Mouse (Mus musculus): Measurements from ENCODE around the gene Cdh23. TPM values are rescaled to one million over a fixed set of nuclear protein-coding genes. Genes with fewer than 3 reads are reported as not detected.
"Not testable (repeated sequence)": the region's sequence is repeated elsewhere in the genome, so short reads cannot be mapped to it uniquely, and the experiment has no call there.

The Cdh23 gene
- 0.11 and 0.53 TPM in 2 replicates for polyA plus RNA-seq (2016; fragmentation: Nextera tagmentation; extraction: Ambion mirVana)

GRCm38 (mm10) chr10:60696390-60696789, at the start of gene Cdh23:
Cdh23 (minus strand) TSS chr10:60696490.
- H3K36me3 ChIP-seq: no peaks in the 10 kb centered on the region
- no peak within 1 kb of the TSS for H3K27ac ChIP-seq
- H3K4me1 ChIP-seq: no peaks in the 10 kb centered on the region
- H3K27me3 ChIP-seq (ENCODE audit: insufficient read depth, poor library complexity, severe bottlenecking): peaks cover 37% of the 10 kb centered on the region
- no peak within 1 kb of the TSS for H3K4me3 ChIP-seq
- no peak for DNase-seq (ENCODE audit: low spot score)
- 87% methylated on average over 6 of the region's 6 CpGs for WGBS
- no peaks in the 10 kb centered on the region for H3K9me3 ChIP-seq

GRCm38 (mm10) chr10:60744543-60745290, 48.4 kb upstream of the Cdh23 start:
- Histone ChIP-seq H3K4me3 (no peak overlapping the region), H3K27ac (no peak overlapping the region), H3K27me3 (ENCODE audit: insufficient read depth, poor library complexity, severe bottlenecking) (no peaks in the 10 kb centered on the region; the same call in 1 of the 2 replicates), H3K4me1 (peaks cover 13% of the 10 kb centered on the region), H3K9me3 (no peaks in the 10 kb centered on the region), H3K36me3 (0 out of 2 replicates have a peak, but pooled peaks cover 7% of the 10 kb centered on the region)
- DNase-seq (ENCODE audit: low spot score): no peak
- WGBS: 90% methylated on average over 14 of the region's 14 CpGs

- Histone ChIP-seq H3K9me3 (no peaks in the 10 kb centered on the region), H3K4me1 (peaks cover 13% of the 10 kb centered on the region), H3K36me3 (0 out of 2 replicates have a peak, but pooled peaks cover 4% of the 10 kb centered on the region), H3K4me3 (no peak overlapping the region), H3K27me3 (ENCODE audit: insufficient read depth, poor library complexity, severe bottlenecking) (no peaks in the 10 kb centered on the region; the same call in 1 of the 2 replicates), H3K27ac (no peak overlapping the region)
- WGBS: 65% methylated on average over 9 of the region's 9 CpGs
- no peak for DNase-seq (ENCODE audit: low spot score)
Observed at GRCm38 (mm10) chr10:60743681-60744080, 47.4 kb upstream of the Cdh23 start.

DNA sequence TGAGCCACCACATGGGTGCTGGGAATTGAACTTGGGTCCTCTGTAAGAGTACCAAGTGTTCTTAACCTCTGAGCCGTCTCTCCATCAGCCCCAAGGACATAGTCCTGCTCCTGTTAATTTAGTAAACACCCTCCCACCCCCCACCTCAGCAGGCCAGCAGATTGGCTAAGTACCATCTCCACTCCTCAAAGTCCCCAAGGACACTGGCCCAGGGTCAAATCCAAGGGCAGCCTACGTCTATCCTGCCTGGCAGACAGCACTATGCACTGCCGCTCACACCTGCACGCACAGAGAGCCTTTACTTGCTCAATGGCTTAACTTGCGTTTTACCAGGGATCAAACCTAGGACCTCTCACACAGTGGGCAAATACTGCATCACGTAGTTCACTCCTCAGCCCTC, 46.7 kb upstream of the Cdh23 start:
- peaks cover 13% of the 10 kb centered on the region for H3K4me1 ChIP-seq
- no peak for DNase-seq (ENCODE audit: low spot score)
- H3K27me3 ChIP-seq (ENCODE audit: insufficient read depth, poor library complexity, severe bottlenecking): no peaks in the 10 kb centered on the region; the same call in 1 of the 2 replicates
- H3K36me3 ChIP-seq: 0 out of 2 replicates have a peak, but pooled peaks cover 4% of the 10 kb centered on the region
- H3K9me3 ChIP-seq: no peaks in the 10 kb centered on the region
- WGBS: 78% methylated on average over 6 of the region's 6 CpGs
- no peak overlapping the region for H3K27ac ChIP-seq
- H3K4me3 ChIP-seq: no peak overlapping the region

DNA sequence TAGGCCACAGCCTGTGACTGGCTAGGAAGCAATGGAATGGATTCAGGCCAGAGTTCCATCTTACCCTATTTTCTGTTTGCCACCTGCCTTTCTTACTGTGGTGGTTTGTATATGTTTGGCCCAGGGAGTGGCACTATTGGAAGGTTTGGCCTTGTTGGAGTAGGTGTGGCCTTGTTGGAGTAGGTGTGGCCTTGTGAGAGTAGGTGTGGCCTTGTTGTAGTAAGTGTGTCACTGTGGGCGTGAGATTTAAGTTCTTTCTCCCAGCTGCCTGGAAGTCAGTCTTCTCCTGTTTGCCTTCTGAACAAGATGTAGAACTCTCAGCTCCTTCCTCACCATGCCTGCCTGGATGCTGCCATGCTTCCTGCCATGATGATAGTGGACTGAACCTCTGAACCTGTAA, 46.0 kb upstream of the Cdh23 start:
- WGBS: 76% methylated on average over 1 of the region's 1 CpGs
- not testable (repeated sequence) for DNase-seq (ENCODE audit: low spot score); H3K27me3 ChIP-seq (ENCODE audit: insufficient read depth, poor library complexity, severe bottlenecking); H3K36me3 ChIP-seq; H3K9me3 ChIP-seq; H3K27ac ChIP-seq; H3K4me3 ChIP-seq
- H3K4me1 ChIP-seq: peaks cover 12% of the 10 kb centered on the region

GRCm38 (mm10) chr10:60741435-60741834, 45.1 kb upstream of the Cdh23 start:
- no peak overlapping the region for H3K4me3 ChIP-seq
- H3K27me3 ChIP-seq (ENCODE audit: insufficient read depth, poor library complexity, severe bottlenecking): no peaks in the 10 kb centered on the region; the same call in 1 of the 2 replicates
- 76% methylated on average over 7 of the region's 7 CpGs for WGBS
- no peak for DNase-seq (ENCODE audit: low spot score)
- no peaks in the 10 kb centered on the region for H3K9me3 ChIP-seq
- no peak overlapping the region for H3K27ac ChIP-seq
- no peaks in the 10 kb centered on the region for H3K36me3 ChIP-seq
- peaks cover 10% of the 10 kb centered on the region; the same call in 1 of the 2 replicates for H3K4me1 ChIP-seq

DNA sequence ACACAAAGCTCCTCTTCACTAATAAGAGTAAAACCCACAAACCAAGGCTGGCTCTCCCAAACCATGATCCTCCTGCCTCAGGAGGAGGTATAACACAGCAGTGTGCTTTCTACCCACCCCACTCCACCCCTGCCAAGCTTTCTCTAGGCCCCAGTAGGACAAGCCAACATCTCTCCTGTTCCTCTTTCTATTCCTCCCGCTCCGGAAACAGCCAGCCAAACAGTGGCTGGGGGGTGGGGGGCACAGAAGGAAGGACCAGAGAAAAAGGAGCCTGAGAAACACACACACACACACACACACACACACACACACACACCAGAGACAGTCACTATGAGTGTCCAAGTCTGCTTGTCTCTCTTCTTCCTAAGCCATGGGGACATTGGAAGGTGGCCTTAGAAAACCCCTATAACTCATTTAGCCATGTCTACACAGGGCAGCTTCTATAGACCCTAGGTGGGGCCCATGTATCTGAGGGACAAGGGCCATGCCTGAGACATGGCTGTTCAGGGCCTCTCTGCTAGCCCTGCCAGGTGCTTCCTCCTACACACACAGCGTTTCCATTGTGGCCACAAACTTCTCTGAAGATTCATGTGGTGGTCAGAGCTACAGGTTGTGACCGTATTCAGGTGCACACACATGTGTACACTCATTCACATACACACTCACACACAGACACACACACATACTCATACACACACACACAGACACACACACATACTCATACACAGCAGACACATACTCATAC, 43.5 kb upstream of the Cdh23 start:
- H3K4me1 ChIP-seq: peaks cover 9% of the 10 kb centered on the region; the same call in 1 of the 2 replicates
- no peaks in the 10 kb centered on the region; the same call in 1 of the 2 replicates for H3K27me3 ChIP-seq (ENCODE audit: insufficient read depth, poor library complexity, severe bottlenecking)
- DNase-seq (ENCODE audit: low spot score): no peak
- 92% methylated on average over 4 of the region's 4 CpGs for WGBS
- no peak overlapping the region for H3K27ac ChIP-seq
- H3K4me3 ChIP-seq: no peak overlapping the region
- no peaks in the 10 kb centered on the region for H3K36me3 ChIP-seq
- H3K9me3 ChIP-seq: no peaks in the 10 kb centered on the region

- Histone ChIP-seq H3K27ac (no peak overlapping the region), H3K36me3 (no peaks in the 10 kb centered on the region), H3K4me3 (no peak overlapping the region), H3K27me3 (ENCODE audit: insufficient read depth, poor library complexity, severe bottlenecking) (no peaks in the 10 kb centered on the region), H3K4me1 (peaks cover 27% of the 10 kb centered on the region; the same call in 1 of the 2 replicates), H3K9me3 (no peaks in the 10 kb centered on the region)
- DNase-seq (ENCODE audit: low spot score): no peak
- WGBS: 74% methylated on average over 8 of the region's 9 CpGs
Observed at GRCm38 (mm10) chr10:60737886-60738640, 41.8 kb upstream of the Cdh23 start.

DNA sequence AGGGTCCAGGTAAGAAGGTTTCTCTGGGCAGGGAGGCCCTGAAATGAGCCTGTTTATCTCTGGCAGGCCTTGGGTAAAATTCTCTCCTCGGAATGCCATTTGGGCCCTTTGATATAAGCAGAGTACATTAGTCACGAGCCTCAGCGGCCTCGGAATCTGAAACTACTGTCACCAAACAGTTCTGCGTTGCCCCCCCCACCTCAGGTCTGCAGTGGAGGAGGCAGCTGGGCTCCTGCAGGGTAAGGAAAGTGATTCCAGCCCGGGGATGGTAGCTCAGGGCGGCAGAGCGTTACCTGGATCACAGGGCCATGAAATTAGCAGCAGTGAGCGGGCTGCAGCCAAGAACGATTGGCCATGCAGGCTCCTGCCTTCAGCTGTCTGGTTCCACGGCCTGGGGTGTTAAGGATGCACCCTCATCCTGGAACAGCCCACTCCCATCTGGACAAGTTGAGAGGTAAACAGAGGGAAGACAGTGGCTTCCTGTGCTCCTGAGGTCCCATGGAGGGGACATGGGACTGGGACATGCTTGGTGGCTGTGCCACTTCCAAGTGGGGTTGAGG, 41.0 kb upstream of the Cdh23 start:
- WGBS: 65% methylated on average over 11 of the region's 11 CpGs

GRCm38 (mm10) chr10:60735737-60736136, 39.4 kb upstream of the Cdh23 start:
- WGBS: 92% methylated on average over 1 of the region's 1 CpGs
- Histone ChIP-seq H3K36me3 (no peaks in the 10 kb centered on the region), H3K4me3 (no peak overlapping the region), H3K4me1 (peaks cover 29% of the 10 kb centered on the region; the same call in 1 of the 2 replicates), H3K27me3 (ENCODE audit: insufficient read depth, poor library complexity, severe bottlenecking) (0 out of 2 replicates have a peak, but pooled peaks cover 9% of the 10 kb centered on the region), H3K27ac (no peak overlapping the region), H3K9me3 (no peaks in the 10 kb centered on the region)
- no peak for DNase-seq (ENCODE audit: low spot score)

More for the DNA sequence above, 41.0 kb upstream of the Cdh23 start:
- H3K4me3 ChIP-seq: no peak overlapping the region
- H3K4me1 ChIP-seq: peaks cover 29% of the 10 kb centered on the region; the same call in 1 of the 2 replicates
- H3K9me3 ChIP-seq: no peaks in the 10 kb centered on the region
- no peak for DNase-seq (ENCODE audit: low spot score)
- no peaks in the 10 kb centered on the region for H3K27me3 ChIP-seq (ENCODE audit: insufficient read depth, poor library complexity, severe bottlenecking)
- H3K36me3 ChIP-seq: no peaks in the 10 kb centered on the region
- no peak overlapping the region for H3K27ac ChIP-seq

DNA sequence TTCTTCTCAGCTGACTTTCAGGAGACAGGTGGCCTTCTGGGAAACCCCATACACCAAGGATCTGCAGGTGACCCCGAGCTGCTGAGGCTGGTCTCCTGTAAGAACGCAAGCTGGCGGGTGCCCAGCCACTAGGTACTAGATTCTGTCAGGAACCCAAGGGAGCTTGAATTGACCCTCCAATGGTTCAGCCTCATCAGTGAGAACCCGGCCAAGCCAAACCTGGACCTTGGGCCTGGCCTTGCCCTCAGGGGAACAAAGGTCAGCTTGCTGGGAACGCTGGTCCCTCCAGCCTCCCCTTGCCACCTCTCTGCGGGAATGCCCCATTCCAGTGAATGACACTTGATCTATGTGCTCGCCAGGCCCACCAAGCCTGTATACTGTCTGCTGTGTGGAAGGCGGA, 37.2 kb upstream of the Cdh23 start:
- H3K36me3 ChIP-seq: no peaks in the 10 kb centered on the region
- no peaks in the 10 kb centered on the region for H3K9me3 ChIP-seq
- WGBS: 78% methylated on average over 8 of the region's 8 CpGs
- H3K27me3 ChIP-seq (ENCODE audit: insufficient read depth, poor library complexity, severe bottlenecking): peaks cover 9% of the 10 kb centered on the region; the same call in 1 of the 2 replicates
- DNase-seq (ENCODE audit: low spot score): no peak
- H3K4me3 ChIP-seq: no peak overlapping the region
- no peak overlapping the region for H3K27ac ChIP-seq
- H3K4me1 ChIP-seq: peaks cover 29% of the 10 kb centered on the region; the same call in 1 of the 2 replicates

- H3K9me3 ChIP-seq: no peaks in the 10 kb centered on the region
- H3K27me3 ChIP-seq (ENCODE audit: insufficient read depth, poor library complexity, severe bottlenecking): peaks cover 9% of the 10 kb centered on the region; the same call in 1 of the 2 replicates
- DNase-seq (ENCODE audit: low spot score): no peak
- H3K27ac ChIP-seq: no peak overlapping the region
- peaks cover 27% of the 10 kb centered on the region; the same call in 1 of the 2 replicates for H3K4me1 ChIP-seq
- H3K36me3 ChIP-seq: no peaks in the 10 kb centered on the region
- 35% methylated on average over 2 of the region's 2 CpGs for WGBS
- no peak overlapping the region for H3K4me3 ChIP-seq
Observed at GRCm38 (mm10) chr10:60732397-60732861, 36.1 kb upstream of the Cdh23 start.
